Mouse (Mus musculus) regulatory T cell (primary cell): ENCODE measurements around the gene Smyd1.

Source experiments
- in situ Hi-C: fragments of 300-600 bp; cut with MboI, MseI; formaldehyde crosslinking; loops from one replicate; pipeline ENCODE4 v1.15.1; 2025; ENCODE audit warnings: high pct_unique_total_duplicates

The Smyd1 gene

DNA sequence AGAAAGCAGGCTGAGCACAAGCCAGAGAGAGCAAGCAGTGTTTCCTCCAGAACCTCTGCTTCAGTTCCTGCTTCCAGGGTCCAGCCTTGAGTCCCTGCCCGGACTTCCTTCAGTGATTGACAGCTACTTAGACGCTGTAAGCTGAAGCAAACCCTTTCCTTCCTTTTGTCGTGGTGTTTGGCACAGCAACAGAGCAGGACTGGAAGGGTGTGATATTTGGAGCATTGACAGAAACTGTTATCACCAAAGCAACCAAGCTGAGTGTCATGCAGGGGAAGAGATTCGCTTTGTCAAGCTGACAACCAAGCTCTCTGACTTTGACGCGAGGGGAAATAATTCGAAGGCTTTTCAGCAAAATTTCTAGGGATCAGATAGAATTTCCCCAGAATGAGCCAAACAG lies 110.1 kb downstream of the Smyd1 start:
- in situ Hi-C loops: loop anchor here (10.0 kb wide), 1 partner anchor 303 kb away; no protein-coding TSS in a partner anchor

DNA sequence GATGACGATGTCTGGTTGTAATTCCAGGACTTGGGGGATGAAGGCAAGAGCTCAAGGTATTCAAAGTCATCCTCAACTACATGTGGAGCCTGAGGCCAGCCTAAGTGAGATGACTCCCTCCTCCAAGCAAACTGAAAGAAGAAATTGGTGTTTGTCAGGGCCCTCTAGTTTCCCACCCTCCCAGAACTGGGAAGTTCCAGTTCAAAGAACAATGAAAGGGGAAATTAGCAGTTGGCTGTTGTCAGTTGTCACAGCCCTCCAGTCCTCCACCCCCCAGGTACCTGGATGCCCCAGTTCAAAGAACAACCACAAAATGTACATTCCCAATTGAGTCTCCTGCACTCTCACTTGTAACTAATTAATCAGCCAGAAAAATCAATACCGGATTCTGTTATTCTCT lies 113.3 kb downstream of the Smyd1 start:
- in situ Hi-C loops: no loop called here

DNA sequence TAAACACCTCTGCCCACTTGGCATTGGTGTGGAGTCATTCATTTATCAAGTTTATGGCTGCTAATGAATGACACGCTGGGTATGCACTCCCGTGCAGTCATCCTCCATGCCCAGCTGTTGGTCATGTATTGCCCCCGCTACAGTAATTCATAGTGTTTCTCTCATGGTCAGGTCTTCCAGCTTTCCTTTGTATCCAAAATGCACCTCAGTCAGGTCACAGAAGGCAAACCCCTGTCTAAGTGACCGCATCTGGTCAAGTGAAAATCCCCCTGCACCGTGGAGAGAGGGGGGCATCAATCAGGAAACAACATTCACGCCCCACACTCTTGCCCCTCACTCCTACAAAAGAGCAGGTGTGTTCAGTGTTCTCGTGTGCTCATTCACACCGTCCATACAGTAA lies 117.9 kb downstream of the Smyd1 start:
- in situ Hi-C loops: no loop called here

DNA sequence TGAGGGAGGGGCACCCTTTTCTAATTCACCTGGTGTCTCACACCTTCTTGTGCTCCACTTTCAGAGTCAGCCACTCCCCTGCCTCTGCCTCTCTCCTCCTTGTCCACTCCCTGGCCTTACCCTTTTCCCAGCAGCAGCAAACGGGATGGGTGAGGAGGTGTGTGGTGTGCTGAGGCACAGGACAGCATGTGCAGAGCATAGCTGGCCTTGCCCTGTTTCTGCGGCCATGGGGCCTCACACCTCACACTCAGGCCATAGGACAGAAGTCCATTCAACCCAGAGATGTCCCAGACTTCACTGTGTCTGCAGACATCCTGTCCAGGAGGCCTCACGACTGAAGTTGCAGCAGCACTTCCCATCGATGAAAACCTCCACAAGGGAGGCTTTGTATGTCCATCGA lies 118.4 kb downstream of the Smyd1 start:
- in situ Hi-C loops: no loop called here

DNA sequence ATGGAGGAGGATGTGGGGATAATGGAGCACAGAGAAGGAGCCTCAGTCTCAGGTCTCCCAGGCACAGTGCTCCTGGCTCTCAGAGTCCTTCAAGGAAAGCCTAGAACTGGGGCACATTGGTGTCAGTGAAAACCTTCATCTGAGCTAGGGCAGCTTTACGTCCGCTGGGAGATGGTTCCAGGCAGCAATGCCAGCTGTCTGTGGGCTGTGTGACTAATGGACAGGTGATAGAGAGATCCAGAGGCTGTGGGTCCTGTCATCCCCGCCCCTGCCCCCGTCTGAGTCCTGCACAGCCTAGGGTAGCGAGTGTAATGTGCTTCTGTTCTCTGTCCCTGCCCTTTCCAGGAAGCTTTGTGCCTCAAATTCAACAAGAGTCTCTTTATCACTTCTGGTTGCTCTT lies 120.1 kb downstream of the Smyd1 start:
- in situ Hi-C loops: no loop called here

DNA sequence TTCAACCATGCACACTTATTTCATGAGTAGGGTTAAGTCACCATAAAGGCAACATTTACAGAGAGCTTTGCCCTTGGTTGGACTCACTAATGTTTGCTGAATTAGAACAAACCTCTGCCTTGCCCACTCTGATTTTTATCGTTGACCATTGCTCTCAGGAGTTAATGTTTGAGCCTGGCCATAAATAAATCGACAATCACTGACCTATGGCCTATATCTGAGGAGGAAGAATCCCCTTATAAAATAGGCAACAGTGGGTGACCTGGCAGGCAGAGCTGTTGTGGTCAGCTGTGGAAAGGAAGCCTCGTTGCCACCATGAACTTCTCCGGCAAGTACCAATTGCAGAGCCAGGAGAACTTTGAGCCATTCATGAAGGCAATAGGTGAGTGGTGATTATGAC lies 122.4 kb downstream of the Smyd1 start, which contains the start of gene Fabp1:
Gene Fabp1, plus strand, starts transcription at position 216 of the 400 bp plus-strand sequence.
- in situ Hi-C loops: no loop called here

DNA sequence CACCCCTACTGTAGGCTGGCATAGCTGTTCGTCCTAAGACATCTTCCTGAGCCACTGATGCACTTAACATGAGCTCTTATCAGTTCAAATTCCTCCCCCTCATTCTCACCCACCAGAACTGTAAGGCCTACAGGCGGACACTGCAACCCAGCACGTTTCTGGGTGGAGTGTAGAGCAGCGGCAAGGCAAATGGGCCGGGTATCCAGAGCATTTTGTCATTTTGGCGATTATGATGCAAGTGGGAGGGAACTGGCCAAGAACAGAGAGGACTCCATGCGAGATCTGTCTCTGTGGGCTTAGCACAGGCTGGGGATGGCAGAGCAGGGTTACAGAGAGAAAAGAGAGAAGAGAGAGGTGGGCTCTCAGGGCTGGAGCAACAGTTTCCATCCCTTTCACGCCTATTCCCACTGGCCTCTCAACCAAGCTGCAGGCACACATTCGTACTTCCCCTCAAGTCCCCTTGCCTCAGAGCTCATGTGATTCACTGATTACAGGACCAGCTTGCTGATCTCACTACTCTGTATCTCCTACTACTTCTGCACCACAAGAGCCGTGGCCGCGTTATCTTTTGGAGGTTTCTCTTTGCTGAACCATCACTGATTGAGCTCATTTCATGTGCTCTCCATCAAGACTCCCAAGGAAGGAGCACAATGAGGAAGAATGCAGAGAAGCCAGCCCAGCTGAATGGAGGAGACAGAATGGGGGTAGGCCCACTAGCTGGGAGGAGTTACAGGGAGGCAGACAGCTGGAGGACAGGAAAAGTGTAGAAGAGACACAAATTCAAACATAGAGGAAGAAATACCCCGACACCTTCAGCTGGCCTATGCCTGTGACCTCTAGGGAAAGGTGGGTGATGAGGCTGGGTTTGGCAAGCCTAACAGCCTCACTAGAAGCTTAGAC lies 124.1 kb downstream of the Smyd1 start:
- in situ Hi-C loops: no loop called here

DNA sequence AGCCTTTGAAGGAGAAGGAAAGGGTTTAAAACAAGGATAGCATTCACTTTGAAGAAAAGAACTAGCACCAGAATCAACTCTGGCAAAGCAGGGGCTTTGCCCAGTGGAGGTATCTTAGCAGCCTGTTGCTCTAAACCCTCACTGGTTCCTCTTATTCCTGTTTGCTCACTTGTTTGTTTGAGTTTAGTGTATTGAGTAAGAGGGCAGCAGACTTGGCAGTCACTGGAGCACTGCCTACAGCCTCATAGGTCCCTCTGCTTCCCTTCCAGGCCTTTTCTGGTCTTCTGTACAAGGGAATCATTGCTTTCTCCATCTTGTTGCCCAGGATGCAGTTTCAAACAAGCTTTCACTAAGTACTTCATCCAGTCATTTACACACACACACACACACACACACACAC lies 125.9 kb downstream of the Smyd1 start:
- in situ Hi-C loops: no loop called here

DNA sequence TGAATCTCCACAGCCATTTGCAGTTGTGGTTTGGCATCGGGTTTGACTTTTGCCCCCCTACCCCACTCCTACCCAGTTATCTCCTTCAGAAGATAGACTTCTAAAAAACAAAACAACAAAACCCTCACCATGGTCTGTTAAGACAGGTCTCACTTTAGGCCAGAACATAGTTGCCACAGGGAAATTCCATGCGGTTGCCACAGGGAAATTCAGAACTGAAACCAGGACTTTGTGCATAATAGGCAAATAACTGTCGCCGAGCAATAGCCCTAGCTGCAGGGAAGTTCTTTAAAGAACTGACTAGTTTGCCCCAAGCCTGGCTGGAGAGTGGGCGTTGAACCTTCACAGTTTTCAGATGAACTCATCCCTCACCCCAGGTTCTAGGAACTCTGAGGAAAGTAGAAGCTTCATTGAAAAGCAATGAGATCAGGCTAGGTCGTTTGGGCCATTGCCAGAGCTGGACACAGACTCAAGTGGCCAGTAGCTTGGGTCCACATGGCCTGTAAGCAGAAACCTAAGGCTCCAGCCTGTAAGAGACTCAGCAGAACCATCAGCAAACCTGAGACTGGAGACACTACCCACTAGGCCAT lies 128.8 kb downstream of the Smyd1 start:
- in situ Hi-C loops: no loop called here

DNA sequence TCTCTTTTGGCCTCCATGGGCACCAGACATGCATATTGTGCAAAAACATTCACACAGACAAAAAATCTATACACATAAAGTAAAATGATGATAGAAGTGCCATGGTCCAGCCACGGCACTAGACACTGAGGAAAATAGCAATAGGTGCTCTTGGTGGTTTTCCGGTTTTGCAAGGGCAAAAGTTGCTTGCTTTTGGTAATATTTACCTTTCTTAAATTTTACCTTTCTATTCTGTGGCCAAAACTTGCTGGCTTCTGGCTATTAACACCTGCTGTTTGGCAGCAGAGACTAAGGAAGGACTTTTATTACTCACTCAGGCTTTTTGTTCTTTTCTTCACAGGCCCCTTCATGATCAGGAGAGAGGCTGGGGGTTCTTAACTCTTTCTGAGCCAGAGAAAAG lies 131.5 kb downstream of the Smyd1 start:
- in situ Hi-C loops: no loop called here

DNA sequence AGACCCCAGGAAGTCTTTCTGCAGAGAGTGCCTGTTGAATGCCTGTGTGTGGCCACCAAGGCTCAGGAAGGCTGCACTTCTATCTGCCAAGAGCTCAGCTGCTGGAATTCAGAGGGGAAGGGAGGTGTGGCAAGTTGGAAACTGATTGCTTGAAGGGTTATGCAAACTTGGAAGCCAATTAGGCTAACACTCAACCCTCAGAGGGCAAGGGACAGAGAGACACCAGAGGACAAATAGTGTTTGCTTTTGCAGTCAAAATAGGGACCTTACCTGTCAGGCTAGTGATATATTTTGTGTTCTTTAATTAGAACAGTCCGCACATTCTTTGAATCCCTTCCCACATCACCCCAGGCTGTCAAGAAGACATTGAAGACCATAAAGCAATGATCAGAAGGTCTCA lies 132.5 kb downstream of the Smyd1 start:
- in situ Hi-C loops: loop anchor here (5.0 kb wide), 1 partner anchor 53 kb away; no protein-coding TSS in a partner anchor

DNA sequence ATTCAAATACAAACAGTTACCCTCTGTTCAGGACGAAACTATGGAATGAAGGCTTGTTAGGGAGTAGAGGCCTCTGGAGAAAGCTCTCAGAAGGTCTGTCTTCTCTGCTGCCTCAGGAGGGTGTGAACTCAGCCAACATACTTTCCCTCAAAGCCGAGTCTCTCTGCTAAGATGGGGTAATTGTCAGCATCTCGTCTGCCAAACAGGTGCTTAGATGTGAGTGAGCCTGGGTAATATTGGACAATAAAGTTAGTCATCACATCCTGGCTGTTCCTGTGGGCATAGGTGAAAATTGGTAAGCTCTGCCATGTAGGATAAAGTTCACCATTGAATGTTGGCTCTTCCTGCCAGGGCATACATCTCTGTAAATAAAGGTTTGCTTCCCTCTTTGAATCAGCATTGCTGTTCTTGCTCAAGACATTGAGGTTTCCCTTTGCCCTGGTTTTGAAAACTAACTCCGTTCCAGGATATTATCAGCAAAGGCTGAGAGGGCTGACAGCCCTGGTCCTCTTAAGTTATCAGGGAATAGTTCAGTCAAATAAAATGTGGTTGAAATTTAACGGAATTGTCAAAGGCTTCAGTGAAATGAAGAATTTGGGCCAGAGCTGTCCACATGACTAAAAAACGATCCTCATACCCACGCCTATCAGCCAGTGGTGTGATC lies 137.0 kb downstream of the Smyd1 start:
- in situ Hi-C loops: loop anchor here (5.0 kb wide), 1 partner anchor 57 kb away; no protein-coding TSS in a partner anchor

DNA sequence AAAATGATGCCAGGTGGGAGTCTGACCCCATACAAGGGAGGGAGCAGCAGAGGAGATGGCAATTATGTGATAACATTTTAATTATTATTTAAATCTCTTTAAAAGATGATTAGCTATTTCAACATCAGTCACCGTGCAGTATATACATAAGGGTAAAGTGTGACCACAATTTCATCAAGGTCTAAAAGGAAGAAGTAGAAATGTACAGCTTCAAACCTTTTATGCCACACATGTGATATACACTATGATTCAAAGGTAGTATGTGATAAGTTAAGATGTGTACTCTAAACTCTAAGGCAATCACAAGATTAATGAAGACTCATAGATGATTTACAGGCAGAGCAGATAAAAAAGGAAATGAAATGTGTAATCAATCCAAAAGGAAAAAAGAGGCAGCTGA lies 141.4 kb downstream of the Smyd1 start:
- in situ Hi-C loops: no loop called here

DNA sequence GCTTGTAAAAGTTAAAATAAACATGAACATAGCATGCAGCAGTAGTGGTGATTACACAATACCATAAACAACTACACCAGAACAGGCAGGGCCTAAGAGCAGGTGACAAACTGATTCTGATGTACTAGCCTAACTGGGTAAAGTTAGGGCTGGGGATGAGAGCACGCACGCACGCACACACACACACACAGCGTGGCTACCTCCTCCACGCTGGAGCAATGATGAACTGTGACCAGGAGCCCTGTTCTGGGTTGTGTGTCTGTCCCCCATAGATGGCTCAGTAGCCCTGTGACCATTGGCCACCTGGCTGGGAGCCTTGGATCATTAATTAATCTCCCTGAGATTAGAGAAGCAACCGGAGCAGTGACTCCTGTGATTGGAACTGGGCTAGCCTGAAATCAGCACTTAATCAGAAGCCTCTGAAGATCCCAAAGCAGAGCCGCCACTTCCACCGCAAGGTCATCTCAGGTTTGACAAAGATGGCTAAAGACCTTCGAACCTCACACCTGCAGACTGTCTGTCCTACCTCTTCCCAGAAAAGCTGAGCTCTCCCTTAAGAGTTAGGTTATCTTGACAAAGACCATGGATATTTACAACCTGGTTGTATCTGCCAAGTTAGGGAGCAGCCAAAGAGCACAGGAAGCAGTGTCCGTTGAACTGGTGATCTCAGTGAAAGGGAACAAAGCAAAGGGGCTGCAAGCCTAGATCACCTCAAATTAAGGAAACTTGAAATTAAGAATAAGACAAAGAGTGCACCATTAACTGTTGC lies 149.0 kb downstream of the Smyd1 start:
- in situ Hi-C loops: loop anchor here (5.0 kb wide), 2 partner anchors 124 to 229 kb away; no protein-coding TSS in a partner anchor

DNA sequence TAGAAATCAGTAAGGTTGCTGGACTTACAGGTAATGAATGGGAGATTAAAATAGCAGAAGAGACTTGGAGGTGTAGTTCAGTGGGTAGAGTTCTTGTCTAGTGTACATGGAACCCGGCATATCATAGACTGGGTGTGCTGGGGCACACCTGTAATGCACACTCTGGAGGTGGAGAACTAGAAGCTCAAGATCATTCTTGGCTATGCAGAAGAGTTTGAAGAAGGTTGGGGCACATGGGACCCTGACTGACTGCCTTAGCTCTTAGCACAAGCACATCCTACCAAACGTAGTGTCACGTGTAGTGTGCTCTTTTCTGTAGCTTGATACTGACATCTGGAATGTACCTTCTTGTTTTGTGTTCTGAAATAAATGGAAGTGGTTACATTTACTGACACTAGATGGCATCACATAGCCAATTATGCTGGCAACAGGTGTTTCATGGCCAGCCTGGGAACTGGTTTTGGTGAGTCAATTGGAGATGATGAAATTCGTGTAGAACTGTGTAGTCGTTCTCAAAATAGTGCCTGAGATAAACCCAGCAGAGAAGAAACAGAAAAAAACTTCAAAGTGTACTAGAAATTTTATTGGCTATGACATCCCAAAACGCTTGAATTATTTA lies 155.4 kb downstream of the Smyd1 start:
- in situ Hi-C loops: no loop called here

DNA sequence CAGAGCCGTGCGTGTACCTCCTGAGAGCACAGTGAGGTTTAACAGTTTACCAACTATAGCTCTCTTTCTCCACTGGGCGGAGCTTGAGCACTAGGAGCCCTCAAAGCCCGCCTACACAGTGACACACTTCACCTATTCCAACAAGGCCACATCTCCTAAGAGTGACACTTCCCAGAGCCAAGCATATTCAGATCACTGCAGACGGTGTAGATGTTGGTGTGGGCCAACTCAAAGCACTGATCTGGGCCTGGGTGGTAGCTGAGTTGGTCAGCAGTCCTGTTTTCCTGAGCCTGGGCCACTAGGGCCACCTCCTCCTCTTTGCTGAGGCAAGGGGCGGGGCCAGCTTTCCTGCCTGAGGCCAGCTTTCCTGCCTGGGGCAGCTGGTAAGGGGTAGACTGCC lies 157.6 kb downstream of the Smyd1 start:
- in situ Hi-C loops: no loop called here
